Mouse (Mus musculus) testis, adult 2 months (tissue): ENCODE results near the gene Cd8a.

ENCODE experiments used
- CTCF ChIP-seq: fragments of 200-500 bp; IDR thresholded peaks from 2 replicates; pipeline ENCODE4 v1.5.1; 2012; ENCODE audit warnings: low read depth, mild to moderate bottlenecking, inconsistent platforms, low read length, moderate library complexity; ENCODE audit not compliant: control insufficient read depth, insufficient read depth, insufficient replicate concordance
- POLR2A ChIP-seq: fragments of 200-500 bp; IDR thresholded peaks from 2 replicates; pipeline ENCODE4 v1.6.1; 2012; ENCODE audit warnings: low read depth, mild to moderate bottlenecking, inconsistent platforms, low read length, moderate library complexity; ENCODE audit not compliant: control insufficient read depth

DNA sequence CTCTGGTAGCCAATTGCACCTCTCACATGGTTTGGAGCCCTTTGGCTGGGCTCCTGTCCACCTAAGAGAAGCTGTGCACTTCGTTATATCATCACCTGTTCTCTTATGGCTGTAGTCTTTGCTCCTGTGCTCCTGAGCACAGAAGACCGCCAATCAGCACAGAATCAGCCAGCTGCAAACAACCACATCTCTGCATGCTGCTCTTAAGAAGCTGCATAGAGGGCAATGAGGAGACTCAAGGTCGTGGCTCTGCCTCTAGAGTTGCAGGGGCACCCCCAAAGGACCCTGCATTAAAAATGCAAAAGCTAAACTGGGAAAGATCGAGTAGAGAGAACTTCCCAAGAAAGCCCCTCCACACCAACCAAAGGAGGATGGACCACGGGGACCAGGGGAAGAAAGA is 12.5 kb upstream of the Cd8a start:
- TF ChIP-seq POLR2A (no peak), CTCF (no peak)
